Mouse (Mus musculus) urinary bladder, adult 18-20 months (tissue): Measurements from ENCODE around the gene Cox7a2l.
A peak's percentile ranks its signal among the peaks of the same experiment; 100 is the strongest.

Experiments used
- DNase-seq, 2 experiments: peaks; one replicate each; pipeline ENCODE4 v3.0.0; 2022; ENCODE audit warnings: low spot score in 2 of 2, mixed read lengths in 2 of 2

Gene Cox7a2l

GRCm38 (mm10) chr17:83526624-83527532, 9.7 kb upstream of the Cox7a2l start:
- DNase-seq = no peak

GRCm38 (mm10) chr17:83526091-83526561, 9.0 kb upstream of the Cox7a2l start:
- no peak for DNase-seq

GRCm38 (mm10) chr17:83525596-83525995, 8.5 kb upstream of the Cox7a2l start:
- no peak for DNase-seq

DNA sequence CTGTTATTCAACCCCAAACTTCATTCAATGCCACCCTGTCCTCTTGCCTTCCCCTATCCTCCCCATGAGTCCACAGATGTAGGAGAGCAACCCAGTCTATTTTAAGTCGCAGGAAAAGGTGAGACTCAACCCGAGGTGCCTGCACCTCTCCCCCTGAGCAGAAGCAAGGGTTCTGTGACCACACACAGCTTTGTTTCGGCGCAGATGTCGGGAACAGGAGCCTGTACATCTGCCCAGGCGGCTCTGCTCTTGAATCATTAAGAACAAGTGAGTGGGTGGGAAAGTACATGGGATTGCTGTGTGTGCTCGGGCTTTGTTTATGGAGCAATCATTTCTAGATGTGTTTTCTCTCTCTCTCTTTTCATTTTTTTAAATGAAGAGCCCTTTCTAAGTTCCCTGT, 7.6 kb upstream of the Cox7a2l start:
- no peak for DNase-seq

- no peak for DNase-seq
Observed at GRCm38 (mm10) chr17:83522590-83523379, 5.7 kb upstream of the Cox7a2l start.

DNA sequence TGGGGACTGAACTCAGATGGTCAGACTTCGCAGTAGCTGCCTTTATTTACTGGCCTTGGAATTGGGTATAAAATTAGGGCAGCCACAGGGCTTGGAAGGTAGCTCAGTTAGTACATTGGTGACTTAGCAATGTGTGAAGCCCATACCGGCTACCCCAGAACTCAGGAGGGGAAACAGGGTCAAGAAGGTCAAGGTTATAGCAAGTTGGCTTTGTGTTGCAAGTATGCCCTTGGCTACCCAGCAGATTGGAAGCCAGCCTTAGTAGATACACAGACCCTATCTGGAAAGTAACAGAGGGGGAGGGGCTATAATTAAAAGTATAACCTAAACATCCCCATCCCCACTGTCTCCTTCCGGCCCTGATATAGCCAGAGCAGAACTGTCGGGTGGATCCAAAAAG, 4.8 kb upstream of the Cox7a2l start:
- DNase-seq = no peak

DNA sequence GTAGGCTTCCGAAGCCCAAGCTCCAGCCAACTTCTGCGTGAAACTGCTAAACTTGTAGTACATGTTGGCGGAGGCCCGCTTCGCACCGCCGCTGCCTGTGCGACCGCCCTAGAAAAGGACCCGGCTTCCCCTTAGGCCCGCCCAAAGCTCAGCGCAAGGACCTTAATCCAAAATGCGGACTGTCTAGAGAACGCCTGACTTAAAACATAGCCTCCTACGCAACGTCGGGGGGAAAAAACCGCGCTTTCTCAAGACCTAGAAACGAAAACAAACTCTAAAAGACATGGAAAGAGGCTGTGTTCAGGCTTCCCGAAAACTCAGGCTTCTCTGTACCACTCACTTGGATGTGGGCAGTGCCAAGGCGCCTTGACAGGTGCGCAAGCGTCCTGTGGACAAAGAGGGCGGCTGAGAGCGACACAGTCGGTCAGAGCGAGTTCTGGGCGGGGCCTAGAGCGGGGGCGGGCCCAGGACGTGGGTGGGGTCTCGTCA, 2.9 kb downstream of the Cox7a2l start:
- peak; percentile 81 to 82 for DNase-seq

DNA sequence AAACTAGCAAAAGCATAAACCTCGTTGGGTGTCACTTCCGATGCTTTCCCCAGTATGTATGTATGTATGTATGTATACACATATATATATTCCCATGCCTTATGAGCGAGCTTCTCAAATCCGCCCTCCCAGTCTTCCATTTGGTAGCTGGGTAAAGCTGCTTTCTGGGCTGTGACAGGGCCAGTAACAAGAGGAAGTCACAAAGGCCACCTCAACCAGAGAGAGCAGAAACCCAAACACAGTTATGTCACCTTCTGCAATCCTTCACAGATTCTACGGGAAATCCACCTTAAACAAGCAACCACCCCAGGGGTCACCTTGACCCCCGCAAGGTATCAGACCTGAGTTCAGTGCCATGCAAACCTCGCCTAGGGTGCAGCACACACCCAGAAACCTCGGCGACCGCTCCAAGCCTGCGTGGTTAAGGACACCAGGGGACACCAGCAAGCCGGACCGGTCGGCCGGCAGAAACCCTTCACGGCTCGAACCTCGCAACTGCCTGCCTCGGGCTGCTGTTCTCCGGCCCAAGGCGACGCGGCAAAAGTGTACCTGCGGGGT, 3.4 kb downstream of the Cox7a2l start:
- DNase-seq = no peak

- no peak for DNase-seq
Observed at GRCm38 (mm10) chr17:83512130-83512529, 5.0 kb downstream of the Cox7a2l start.

DNA sequence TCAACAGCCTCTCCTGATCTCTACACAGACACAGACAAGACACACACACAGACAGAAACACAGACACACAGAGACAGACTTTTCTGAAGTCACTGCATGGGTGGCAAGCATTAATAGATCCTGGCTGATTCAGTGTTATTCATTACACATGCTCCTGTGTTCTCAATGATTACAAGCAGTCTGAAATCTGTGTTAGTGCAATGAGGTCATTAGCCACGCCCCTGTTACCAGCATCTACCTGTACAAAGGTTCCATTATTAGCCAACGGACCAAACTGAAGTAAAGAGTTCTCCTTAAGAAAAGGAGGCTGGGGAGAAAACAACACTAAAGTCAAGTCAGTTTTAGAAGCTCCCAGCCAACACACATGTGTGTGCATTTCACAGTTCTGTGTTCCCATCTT, 13.4 kb downstream of the Cox7a2l start:
- DNase-seq = no peak

DNA sequence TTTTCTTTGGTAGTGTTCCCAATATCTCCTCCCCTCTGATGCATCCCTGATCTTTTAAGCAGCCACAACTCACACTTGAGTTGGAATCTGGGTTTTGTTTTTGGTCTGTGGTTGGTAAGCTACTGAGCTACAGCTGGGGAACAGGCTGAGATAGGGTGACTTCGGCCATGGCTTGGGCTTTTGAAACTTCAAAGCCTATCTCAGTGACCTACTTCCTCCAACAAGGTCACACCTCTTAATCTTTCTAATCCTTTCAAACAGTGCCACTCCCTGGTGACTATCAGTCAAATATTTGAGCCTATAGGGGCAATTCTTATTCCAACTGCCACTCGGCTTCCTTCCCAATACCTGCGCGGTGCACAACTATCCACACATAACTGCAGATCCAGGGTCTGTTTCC, 17.4 kb downstream of the Cox7a2l start:
- no peak for DNase-seq

GRCm38 (mm10) chr17:83498889-83499288, 18.2 kb downstream of the Cox7a2l start:
- no peak for DNase-seq

DNA sequence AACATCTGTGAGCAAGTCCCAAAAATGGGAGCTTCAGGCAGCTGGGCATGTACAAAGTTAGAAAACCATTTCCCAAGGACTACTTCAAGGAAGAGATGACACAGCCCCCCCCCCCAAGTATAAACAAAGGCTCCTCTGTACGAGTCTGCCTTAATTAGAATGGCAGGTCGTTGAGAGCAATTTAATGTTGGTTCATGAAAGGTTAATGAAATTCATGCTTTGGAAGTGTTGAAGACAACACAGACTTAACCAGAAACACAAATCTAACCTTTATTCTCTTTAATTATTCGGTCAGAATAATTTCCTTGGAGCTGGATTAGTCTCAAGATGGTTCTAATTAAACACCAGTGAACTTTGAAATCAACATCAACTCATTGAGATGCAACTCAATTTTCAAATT, 29.4 kb downstream of the Cox7a2l start:
- no peak for DNase-seq

DNA sequence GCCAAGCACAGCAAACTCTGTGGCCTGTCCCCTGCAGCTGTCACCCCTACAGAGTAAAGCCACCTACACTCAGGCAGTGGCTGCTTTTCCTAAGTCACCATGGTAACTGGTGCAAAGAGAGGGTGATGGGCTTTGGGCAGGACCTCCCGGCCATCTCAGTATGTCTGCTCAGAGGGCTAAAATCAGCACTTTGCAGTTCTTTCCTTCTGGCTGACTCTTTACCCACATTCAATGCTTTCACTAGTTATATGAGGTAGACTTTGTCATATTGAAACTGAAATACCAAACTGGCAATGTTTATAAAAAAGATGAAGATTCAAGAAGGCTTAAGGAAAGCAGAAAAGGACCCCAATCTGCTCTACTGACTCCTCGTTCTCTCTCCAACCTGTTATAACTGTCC, 33.3 kb downstream of the Cox7a2l start:
- no peak for DNase-seq

GRCm38 (mm10) chr17:83482817-83483536, 34.2 kb downstream of the Cox7a2l start:
- DNase-seq = no peak

GRCm38 (mm10) chr17:83481551-83481950, 35.6 kb downstream of the Cox7a2l start:
- no peak for DNase-seq

GRCm38 (mm10) chr17:83477089-83477488, 40.0 kb downstream of the Cox7a2l start:
- no peak for DNase-seq

DNA sequence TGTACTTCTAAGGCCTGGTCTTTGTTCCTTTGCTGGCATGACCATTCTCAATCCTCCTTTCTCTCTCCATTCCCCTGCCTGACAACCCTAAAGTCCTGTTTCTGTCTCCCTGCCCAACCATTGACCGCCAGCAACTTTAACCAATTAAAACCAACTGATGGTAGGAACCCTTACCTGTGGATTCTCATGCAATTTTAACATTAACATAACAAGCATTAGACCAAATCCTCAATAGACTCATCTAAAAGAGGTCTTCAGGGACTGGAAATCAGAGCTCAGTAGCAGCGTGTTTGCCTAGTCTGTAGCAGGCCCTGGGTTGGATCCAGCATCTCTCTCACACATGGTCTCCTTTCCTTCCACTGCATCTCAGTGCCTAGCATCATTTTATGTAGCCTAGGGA, 47.5 kb downstream of the Cox7a2l start:
- no peak for DNase-seq

DNA sequence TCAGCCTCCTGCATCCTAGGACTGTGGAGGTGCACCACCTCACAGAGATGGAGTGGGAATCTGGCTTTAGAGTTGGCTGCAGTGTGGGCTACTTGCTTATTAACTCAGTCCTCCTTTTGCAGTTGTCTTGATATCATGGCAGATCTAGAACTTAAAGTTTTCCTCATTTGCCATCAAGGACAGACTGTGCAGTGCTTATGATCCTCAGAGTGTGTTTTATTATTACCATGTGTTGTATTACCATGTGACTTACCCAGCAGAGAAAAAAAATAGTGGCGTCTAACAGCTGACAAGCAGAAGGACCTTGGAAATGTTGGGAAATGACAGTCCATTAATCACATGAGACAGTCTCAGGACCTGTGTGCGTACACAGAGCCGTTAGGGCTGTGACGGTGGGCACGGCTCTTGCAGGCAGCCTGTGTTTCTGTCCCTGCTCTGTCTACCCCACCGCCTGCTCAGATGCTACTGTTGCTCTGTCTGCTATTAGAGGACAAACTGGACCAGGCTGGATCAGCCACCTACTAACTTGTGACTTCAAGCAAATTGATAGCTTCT, 50.4 kb downstream of the Cox7a2l start:
- DNase-seq = no peak

DNA sequence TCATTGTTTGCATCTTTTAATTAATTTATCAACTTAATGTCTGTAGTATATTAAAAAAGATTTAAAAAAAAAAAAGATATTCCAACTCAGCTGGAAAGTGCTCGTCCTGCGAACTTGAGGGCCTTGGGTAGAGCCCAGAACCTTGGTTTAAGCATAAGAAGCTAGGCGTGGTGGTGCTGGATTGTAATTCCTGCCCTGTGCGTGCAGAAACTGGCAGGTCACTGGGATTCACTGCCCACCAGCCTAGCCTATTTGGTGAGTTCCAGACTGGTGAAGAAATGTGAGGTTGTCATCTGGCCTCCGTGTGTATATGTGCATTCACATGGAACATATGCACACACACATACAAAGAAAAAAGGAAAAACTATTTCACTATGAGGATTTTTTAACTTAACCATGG, 51.2 kb downstream of the Cox7a2l start:
- no peak for DNase-seq

DNA sequence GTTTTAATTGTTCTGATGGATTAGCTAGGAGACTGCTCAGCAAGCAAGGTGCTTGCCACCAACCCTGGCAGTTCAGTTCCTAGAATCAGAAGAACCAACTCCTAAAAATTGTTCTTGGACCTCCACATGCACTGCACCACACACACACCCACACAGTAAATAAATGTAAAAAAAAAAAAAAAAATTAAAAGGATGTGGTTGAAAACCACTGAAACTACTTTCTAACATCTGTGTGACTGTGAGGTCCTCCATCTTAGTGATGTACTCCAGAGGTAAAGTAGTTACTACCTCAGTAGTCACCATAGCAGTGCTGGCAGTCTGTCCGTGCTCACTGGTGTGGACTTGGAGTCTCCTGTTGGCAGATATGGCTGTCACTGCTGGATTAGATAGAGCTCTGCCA, 59.9 kb downstream of the Cox7a2l start:
- DNase-seq = no peak
